Mouse (Mus musculus): Measurements from ENCODE around the gene Pdp2.
"Not testable (repeated sequence)": the region's sequence is repeated elsewhere in the genome, so short reads cannot be mapped to it uniquely, and the experiment has no call there.

DNA sequence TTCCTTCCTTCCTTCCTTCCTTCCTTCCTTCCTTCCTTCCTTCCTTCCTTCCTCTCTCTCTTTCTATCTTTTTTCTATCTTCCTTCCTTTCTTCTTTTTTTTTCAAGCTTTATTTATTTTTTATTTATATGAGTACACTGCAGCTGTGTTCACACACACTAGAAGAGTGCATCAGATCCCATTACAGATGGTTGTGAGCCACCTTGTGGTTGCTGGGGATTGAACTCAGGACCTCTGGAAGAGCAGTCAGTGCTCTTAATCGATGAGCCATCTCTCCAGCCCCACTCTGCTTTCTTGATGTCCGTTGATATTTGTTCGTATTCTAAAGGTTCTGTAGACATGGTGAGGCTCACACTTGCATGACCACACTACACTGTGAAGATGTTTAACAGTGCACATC lies 52.9 kb downstream of the Pdp2 start:
- TF ChIP-seq CTCF, EP300 (IDR thresholded peaks at IDR 0.05; ENCODE audit: low read depth): not testable (repeated sequence)

All from liver, postnatal 0 days (tissue).